Mouse (Mus musculus): ENCODE results near the gene Olfr1308. TPM values are rescaled to one million over a fixed set of nuclear protein-coding genes. Genes with fewer than 3 reads are reported as not detected.

Gene Olfr1308
- total RNA-seq (2022), result not detected

GRCm38 (mm10) chr2:111964844-111965243 is at the start of gene Olfr1308:
Olfr1308 (minus strand) TSS chr2:111964944.
- no peak for DNase-seq (ENCODE audit: low spot score in 2 of 2)

- DNase-seq (ENCODE audit: low spot score in 2 of 2), result no peak
These were observed 47.9 kb upstream of the Olfr1308 start, which contains the start of gene Olfr1310 for GRCm38 (mm10) chr2:112012608-112013007. Olfr1310 (minus strand) TSS chr2:112012708.

GRCm38 (mm10) chr2:111990181-111990580 is 25.4 kb upstream of the Olfr1308 start, which contains the start of gene Olfr1309:
Olfr1309 (minus strand) TSS chr2:111990281.
- no peak for DNase-seq (ENCODE audit: low spot score in 2 of 2)

- DNase-seq (ENCODE audit: low spot score in 2 of 2), result no peak
These were observed 15.4 kb downstream of the Olfr1308 start, which contains the start of gene Olfr1307 for GRCm38 (mm10) chr2:111949340-111949739. Olfr1307 (minus strand) TSS chr2:111949440.

GRCm38 (mm10) chr2:111916171-111916570 is 48.6 kb downstream of the Olfr1308 start, which contains the start of gene Olfr1306:
Olfr1306 (minus strand) TSS chr2:111916271.
- DNase-seq (ENCODE audit: low spot score in 2 of 2), result no peak

Other genes with a start within 250 kb of the Olfr1308 start
- not detected for gene Olfr1301, start 213.9 kb downstream of the Olfr1308 start, total RNA-seq (2022)
- gene Olfr1302, start 187.5 kb downstream of the Olfr1308 start, total RNA-seq (2022), result not detected
- not detected for gene Olfr1303, start 144.6 kb downstream of the Olfr1308 start, total RNA-seq (2022)
- gene Olfr1305, start 87.8 kb downstream of the Olfr1308 start, total RNA-seq (2022), result not detected
- gene Olfr1306, start 48.7 kb downstream of the Olfr1308 start, total RNA-seq (2022), result not detected
- gene Olfr1307, start 15.5 kb downstream of the Olfr1308 start, total RNA-seq (2022), result under 1 TPM; 0.02 to 0.04 (median 0.03) TPM
- not detected for gene Olfr1309, start 25.3 kb upstream of the Olfr1308 start, total RNA-seq (2022)
- not detected for gene Olfr1310, start 47.8 kb upstream of the Olfr1308 start, total RNA-seq (2022)
- not detected for gene Olfr1311, start 59.5 kb upstream of the Olfr1308 start, total RNA-seq (2022)
- not detected for gene Olfr1312, start 85.3 kb upstream of the Olfr1308 start, total RNA-seq (2022)
- gene Olfr1313, start 112.9 kb upstream of the Olfr1308 start, total RNA-seq (2022), result not detected
- gene Olfr1314, start 131.8 kb upstream of the Olfr1308 start, total RNA-seq (2022), result not detected
- not detected for gene Olfr1315-ps1, start 150.5 kb upstream of the Olfr1308 start, total RNA-seq (2022)
- gene Olfr1316, start 170.0 kb upstream of the Olfr1308 start, total RNA-seq (2022), result not detected
- gene Olfr1317, start 175.4 kb upstream of the Olfr1308 start, total RNA-seq (2022), result not detected
- not detected for gene Olfr1318, start 189.3 kb upstream of the Olfr1308 start, total RNA-seq (2022)

All from left cerebral cortex, adult 8-10 months (tissue).